Mouse (Mus musculus) T-helper 1 cell (primary cell): Measurements from ENCODE around the gene Psmg4.

ENCODE experiments used
- in situ Hi-C: fragments of 300-600 bp; cut with MboI, MseI; formaldehyde crosslinking; loops from one replicate; pipeline ENCODE4 v1.15.1; 2025; ENCODE audit warnings: high pct_unique_total_duplicates

Gene Psmg4

GRCm38 (mm10) chr13:34193384-34193783 lies 30.6 kb downstream of the Psmg4 start:
- in situ Hi-C loops: no loop called here

GRCm38 (mm10) chr13:34195676-34196075 lies 32.9 kb downstream of the Psmg4 start:
- in situ Hi-C loops: no loop called here

GRCm38 (mm10) chr13:34205216-34205615 lies 42.5 kb downstream of the Psmg4 start:
- in situ Hi-C loops: no loop called here

- in situ Hi-C loops: no loop called here
Measured at GRCm38 (mm10) chr13:34207714-34208470, 45.1 kb downstream of the Psmg4 start.

GRCm38 (mm10) chr13:34211261-34211775 lies 48.6 kb downstream of the Psmg4 start:
- in situ Hi-C loops: no loop called here

- in situ Hi-C loops: no loop called here
Measured at GRCm38 (mm10) chr13:34212735-34213212, 50.0 kb downstream of the Psmg4 start.

- in situ Hi-C loops: no loop called here
Measured at GRCm38 (mm10) chr13:34214855-34215254, 52.1 kb downstream of the Psmg4 start.

GRCm38 (mm10) chr13:34218776-34219175 lies 56.0 kb downstream of the Psmg4 start:
- in situ Hi-C loops: no loop called here

- in situ Hi-C loops: no loop called here
Measured at GRCm38 (mm10) chr13:34219728-34220127, 57.0 kb downstream of the Psmg4 start.

- in situ Hi-C loops: no loop called here
Measured at GRCm38 (mm10) chr13:34222985-34223384, 60.2 kb downstream of the Psmg4 start.

GRCm38 (mm10) chr13:34226940-34227339 lies 64.2 kb downstream of the Psmg4 start:
- in situ Hi-C loops: no loop called here
